Mouse (Mus musculus): Measurements from ENCODE around the gene Zfp771.
"Not testable (repeated sequence)": the region's sequence is repeated elsewhere in the genome, so short reads cannot be mapped to it uniquely, and the experiment has no call there.

Zfp771 gene

GRCm38 (mm10) chr7:127217901-127218642, 26.0 kb upstream of the Zfp771 start:
- peak; percentile 87 for DNase-seq (ENCODE audit: low read depth, low spot score)

- DNase-seq (ENCODE audit: low read depth, low spot score), result no peak
Observed at GRCm38 (mm10) chr7:127218670-127219069, 25.4 kb upstream of the Zfp771 start.

- DNase-seq (ENCODE audit: low read depth, low spot score), result no peak
Observed at GRCm38 (mm10) chr7:127220440-127220839, 23.6 kb upstream of the Zfp771 start.

- no peak for DNase-seq (ENCODE audit: low read depth, low spot score)
Observed at GRCm38 (mm10) chr7:127223106-127223505, 21.0 kb upstream of the Zfp771 start.

DNA sequence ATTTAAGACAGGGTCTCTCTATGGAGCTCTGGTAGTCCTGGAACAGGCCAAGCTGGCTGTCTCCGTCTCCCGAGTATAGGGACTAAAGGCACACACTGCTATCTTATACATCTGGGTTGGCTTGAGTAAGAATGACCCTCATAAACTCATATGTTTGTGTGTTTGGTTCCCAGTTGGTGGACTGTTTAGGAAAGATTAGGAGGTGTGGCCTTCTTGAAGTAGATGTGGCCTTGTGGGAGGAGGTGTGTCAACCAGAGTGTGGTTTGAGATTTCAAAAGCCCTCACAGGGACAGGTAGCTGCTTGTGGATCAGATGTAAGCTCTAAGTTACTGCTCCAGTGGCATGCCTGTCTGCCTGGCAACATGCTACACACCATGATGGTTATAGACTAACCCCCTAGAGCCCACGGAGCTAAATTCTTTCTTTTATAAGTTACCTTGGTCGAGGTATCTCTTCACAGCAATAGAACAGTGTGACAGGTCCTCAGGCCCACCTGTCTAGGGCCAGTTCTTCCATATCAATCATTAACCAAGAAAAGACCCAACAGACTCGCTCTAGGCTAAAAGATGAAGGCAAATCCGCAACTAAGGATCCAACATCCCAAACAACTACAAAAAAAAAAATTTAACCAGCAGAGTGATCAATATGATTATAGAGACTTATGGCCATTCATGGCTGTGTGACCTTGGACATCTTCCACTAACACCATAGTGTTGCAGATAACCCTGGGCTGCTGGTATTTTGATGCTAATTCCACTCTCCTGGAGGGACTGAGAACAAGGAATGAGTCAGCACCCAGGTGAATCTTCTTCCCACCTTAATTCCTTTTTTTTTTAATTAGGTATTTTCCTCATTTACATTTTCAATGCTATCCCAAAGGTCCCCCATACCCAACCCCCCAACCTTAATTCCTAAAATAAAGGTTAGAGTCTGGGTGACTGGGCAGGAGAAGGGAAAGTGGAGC, 20.3 kb upstream of the Zfp771 start:
- no peak for DNase-seq (ENCODE audit: low read depth, low spot score)

DNA sequence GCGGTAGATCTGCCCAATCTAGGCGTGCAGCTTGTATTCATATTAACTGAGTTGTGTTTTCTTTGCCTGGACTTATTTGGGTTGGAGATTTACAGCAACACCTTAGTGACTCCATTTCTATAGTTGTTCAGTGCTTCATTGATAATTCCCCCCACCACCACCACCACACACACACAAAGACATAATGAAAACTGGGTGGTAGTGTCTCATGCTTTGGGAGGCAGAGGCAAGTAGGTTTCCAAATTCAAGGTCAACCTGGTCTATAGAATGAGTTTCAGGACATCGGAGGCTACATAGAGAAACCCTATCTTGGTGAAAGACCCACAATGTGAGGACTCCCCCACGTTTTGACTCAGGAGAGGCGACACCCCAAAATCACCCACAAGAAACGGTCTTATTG, 19.5 kb upstream of the Zfp771 start:
- DNase-seq (ENCODE audit: low read depth, low spot score), result no peak

GRCm38 (mm10) chr7:127225147-127225995, 18.7 kb upstream of the Zfp771 start:
- DNase-seq (ENCODE audit: low read depth, low spot score), result no peak

GRCm38 (mm10) chr7:127228615-127229303, 15.3 kb upstream of the Zfp771 start:
- peak; percentile 92 for DNase-seq (ENCODE audit: low read depth, low spot score)

DNA sequence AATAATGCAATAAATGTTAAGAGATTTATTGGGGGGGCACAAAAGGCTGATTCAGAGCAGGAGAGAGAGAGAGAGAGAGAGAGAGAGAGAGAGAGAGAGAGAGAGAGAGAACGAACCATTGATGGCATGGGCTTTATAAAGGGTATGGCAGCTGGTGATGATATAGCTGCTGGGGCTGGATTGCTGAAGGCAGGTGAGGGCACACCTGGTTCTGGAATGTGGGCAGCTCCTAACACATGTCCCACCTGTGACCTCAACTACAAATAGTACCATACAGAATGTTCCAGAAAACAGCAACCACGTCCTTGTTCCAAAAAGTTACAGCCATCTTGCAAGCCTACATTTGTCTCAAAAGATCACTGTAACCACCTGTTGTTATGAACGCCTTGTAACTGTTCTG, 12.7 kb upstream of the Zfp771 start:
- DNase-seq (ENCODE audit: low read depth, low spot score), result no peak

DNA sequence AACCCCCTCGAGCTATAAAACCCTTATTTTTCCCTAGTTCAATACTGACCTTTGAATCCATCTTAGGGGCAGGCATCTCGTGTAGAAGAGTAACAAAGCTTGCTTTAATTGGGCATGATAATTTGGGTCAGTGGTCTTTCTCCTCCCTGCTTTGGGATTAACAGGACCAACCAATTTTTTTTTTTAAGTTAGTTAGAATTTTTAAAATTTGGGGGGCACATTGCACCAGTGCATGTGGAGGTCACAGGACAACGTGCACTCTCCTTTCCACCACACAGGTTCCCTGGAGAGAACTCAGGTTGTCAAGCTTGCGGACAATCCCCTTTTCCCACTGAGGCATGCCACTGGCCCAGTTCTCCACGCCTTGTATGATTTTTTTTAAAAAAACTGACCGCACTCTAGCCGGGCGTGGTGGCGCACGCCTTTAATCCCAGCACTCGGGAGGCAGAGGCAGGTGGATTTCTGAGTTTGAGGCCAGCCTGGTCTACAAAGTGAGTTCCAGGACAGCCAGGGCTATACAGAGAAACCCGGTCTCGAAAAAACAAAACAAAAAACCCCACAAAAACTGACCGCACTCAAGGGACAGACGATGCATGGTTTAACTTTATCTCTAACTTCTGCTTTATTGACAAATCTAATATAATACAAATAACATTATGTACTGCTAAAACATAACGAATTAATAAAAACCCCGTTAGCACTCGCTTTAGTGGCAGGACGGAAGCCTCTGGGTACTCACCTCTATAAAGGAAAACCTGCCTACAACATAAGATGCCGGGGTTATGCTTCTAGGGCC, 12.1 kb upstream of the Zfp771 start:
- DNase-seq (ENCODE audit: low read depth, low spot score), result no peak

- DNase-seq (ENCODE audit: low read depth, low spot score), result peak; percentile 92
Observed at GRCm38 (mm10) chr7:127232622-127233367, 11.3 kb upstream of the Zfp771 start, which contains the start of the genes Zfp553 and Sept1. TSS of gene Zfp553 (plus strand) at chr7:127233061. TSS of gene Sept1 (minus strand) at chr7:127233130.

- no peak for DNase-seq (ENCODE audit: low read depth, low spot score)
Observed at GRCm38 (mm10) chr7:127233368-127233749, 10.7 kb upstream of the Zfp771 start.

GRCm38 (mm10) chr7:127233765-127234164, 10.3 kb upstream of the Zfp771 start:
- no peak for DNase-seq (ENCODE audit: low read depth, low spot score)

DNA sequence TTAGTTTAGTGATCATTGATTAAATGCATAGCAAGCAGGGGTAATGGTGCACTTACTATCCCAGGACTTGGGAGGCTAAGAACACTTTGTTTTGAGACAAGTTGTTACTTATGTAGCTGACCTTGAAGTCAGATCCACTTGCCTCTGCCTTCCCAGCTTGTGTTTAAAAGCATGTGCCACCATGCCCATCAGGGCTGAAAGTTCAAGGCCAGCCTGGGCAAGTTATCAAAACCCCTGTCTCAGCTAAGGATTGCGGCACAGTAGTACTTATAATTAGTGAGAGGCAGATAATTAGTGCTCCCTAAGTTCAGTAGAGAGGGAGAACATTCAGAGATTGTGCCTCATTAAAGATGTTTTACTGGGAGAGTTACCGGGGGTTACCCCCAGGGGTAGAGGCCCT, 9.3 kb upstream of the Zfp771 start:
- no peak for DNase-seq (ENCODE audit: low read depth, low spot score)

- DNase-seq (ENCODE audit: low read depth, low spot score), result no peak
Observed at GRCm38 (mm10) chr7:127243361-127243867, 660 bp upstream of the Zfp771 start.

- no peak for DNase-seq (ENCODE audit: low read depth, low spot score)
Observed at GRCm38 (mm10) chr7:127244658-127245510, 810 bp downstream of the Zfp771 start.

- DNase-seq (ENCODE audit: low read depth, low spot score), result not testable (repeated sequence)
Observed at GRCm38 (mm10) chr7:127250511-127250910, 6.4 kb downstream of the Zfp771 start.

GRCm38 (mm10) chr7:127252414-127252813, 8.3 kb downstream of the Zfp771 start:
- peak; percentile 76 for DNase-seq (ENCODE audit: low read depth, low spot score)
